Mouse (Mus musculus): ENCODE measurements around the gene Ctdsp2. TPM values are rescaled to one million over a fixed set of nuclear protein-coding genes. Genes with fewer than 3 reads are reported as not detected.

The Ctdsp2 gene
- 26.0 and 26.9 TPM in 2 replicates for polyA plus RNA-seq (2015; fragmentation: Nextera tagmentation; extraction: Ambion mirVana)

GRCm38 (mm10) chr10:126978277-126978994 is at the start of gene Ctdsp2:
Gene Ctdsp2, plus strand, starts transcription at chr10:126978717.
- no peaks in the 10 kb centered on the region for H3K36me3 ChIP-seq
- peak within 1 kb of the TSS; percentile 100 for H3K27ac ChIP-seq (replicated peaks)
- no peaks in the 10 kb centered on the region for H3K27me3 ChIP-seq
- peak within 1 kb of the TSS; percentile 94 for H3K9ac ChIP-seq (replicated peaks)
- peaks cover 40% of the 10 kb centered on the region for H3K4me1 ChIP-seq
- H3K4me2 ChIP-seq (replicated peaks): peak within 1 kb of the TSS; percentile 86
- under 1% methylated on average over 56 of the region's 56 CpGs for WGBS
- H3K9me3 ChIP-seq: no peaks in the 10 kb centered on the region
- peak within 1 kb of the TSS; percentile 94 for H3K4me3 ChIP-seq
- peak; percentile 90 for ATAC-seq (replicated peaks)

DNA sequence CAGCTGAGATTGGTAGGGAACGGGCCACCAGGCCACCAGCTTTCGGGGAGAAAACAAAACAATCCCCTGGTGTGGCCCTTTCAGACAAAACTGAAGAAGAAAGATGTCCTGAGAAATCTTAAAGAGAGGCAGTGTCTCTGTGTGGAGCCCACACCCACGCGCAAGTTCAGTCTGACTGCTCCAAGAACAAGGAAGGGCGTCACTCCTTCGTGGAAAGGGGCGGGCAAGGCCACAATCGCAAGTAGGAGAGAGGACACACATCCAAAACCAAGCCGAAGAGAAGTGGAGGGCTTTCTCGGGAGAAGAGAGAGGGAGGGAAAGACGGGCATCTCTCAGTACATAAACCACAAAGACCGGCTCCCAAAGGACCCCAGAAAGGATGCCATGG is 49.7 kb upstream of the Ctdsp2 start:
- Histone ChIP-seq H3K9me3 (no peaks in the 10 kb centered on the region), H3K4me2 (replicated peaks) (peak overlapping the region; percentile 87), H3K27ac (replicated peaks) (peak overlapping the region; percentile 90), H3K36me3 (no peaks in the 10 kb centered on the region), H3K9ac (replicated peaks) (peak overlapping the region; percentile 68), H3K4me3 (peak overlapping the region; percentile 61), H3K27me3 (no peaks in the 10 kb centered on the region), H3K4me1 (peaks cover 54% of the 10 kb centered on the region)
- ATAC-seq (replicated peaks): no peak
- WGBS: 17% methylated on average over 12 of the region's 12 CpGs

DNA sequence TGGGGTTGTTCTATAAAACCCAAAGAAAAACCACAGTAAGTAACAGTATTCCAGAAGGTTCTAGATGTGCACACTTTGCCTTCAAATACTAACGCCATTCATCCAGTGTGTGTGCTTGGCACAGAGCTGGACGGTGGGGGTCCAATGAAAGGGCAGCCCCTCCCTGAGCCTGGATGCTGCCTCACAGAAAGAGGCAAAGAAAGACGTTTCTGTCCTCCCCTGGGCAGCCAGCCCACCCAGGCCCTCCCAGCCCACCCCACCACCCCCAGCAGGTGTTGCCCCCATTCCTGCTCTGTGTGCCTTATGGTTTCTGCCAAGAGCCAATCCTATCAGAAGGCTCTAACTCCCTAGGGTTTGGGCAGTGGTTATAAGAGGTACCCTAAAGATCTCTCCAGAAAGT is 49.0 kb upstream of the Ctdsp2 start:
- no peak; the same call in 1 of the 2 replicates for ATAC-seq (replicated peaks)
- no peaks in the 10 kb centered on the region for H3K9me3 ChIP-seq
- peak overlapping the region; percentile 90 for H3K27ac ChIP-seq (replicated peaks)
- no peaks in the 10 kb centered on the region for H3K36me3 ChIP-seq
- peaks cover 54% of the 10 kb centered on the region for H3K4me1 ChIP-seq
- 20% methylated on average over 3 of the region's 3 CpGs for WGBS
- no peak overlapping the region for H3K9ac ChIP-seq (replicated peaks)
- no peak overlapping the region for H3K4me2 ChIP-seq (replicated peaks)
- no peaks in the 10 kb centered on the region for H3K27me3 ChIP-seq
- H3K4me3 ChIP-seq: no peak overlapping the region

DNA sequence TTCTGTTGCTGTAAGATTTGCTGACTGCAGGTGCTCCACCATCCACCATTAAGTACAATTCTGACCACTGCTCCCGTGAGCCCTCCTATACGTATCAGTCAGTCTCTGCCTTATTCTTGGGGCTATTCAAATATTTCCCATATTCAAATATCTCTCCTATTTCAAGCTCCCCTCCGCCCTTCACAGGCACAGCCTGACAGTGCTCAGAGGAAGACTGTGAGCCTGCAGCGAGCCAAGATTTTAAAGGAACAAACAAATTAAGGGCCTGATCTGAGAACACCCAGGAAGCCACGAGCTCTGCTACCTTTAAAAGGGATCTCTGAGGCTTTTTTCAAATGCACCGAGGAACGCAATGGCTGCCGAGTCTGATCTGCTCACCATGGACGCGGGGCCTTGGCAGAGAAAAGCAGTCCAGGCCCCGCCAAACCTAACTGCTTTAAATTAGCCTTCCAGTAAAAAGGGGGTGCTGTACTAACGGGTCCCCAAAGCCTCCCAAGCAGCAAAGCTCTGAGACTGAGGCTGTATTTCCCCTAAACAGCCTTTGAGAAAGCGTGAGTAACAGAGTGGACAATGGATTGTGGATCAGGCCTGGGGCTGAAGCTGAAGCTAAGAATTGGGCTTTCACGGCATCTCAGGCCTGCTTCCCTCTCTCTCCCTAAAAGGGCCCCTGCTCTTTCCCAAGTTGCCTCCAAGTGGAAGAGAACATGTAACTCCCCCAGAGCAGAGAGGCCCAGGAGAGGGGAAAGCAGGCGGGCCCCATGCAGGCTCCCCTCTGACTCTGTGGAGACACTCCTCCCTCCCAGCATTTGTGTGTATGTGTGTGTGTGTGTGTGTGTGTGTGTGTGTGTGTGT is 48.0 kb upstream of the Ctdsp2 start:
- Histone ChIP-seq H3K4me1 (peaks cover 60% of the 10 kb centered on the region), H3K36me3 (no peaks in the 10 kb centered on the region), H3K4me3 (no peak overlapping the region), H3K9me3 (no peaks in the 10 kb centered on the region), H3K27ac (replicated peaks) (peak overlapping the region; percentile 90), H3K27me3 (no peaks in the 10 kb centered on the region), H3K9ac (replicated peaks) (peak overlapping the region; percentile 42), H3K4me2 (replicated peaks) (peak overlapping the region; percentile 14; the same call in 1 of the 2 replicates)
- peak; percentile 26 for ATAC-seq (replicated peaks)
- WGBS: 13% methylated on average over 15 of the region's 15 CpGs

GRCm38 (mm10) chr10:126931123-126931759 is 47.3 kb upstream of the Ctdsp2 start:
- no peak overlapping the region for H3K4me2 ChIP-seq (replicated peaks)
- H3K27me3 ChIP-seq: no peaks in the 10 kb centered on the region
- H3K4me1 ChIP-seq: peaks cover 67% of the 10 kb centered on the region
- no peak overlapping the region for H3K9ac ChIP-seq (replicated peaks)
- no peak overlapping the region for H3K4me3 ChIP-seq
- no peak for ATAC-seq (replicated peaks)
- H3K9me3 ChIP-seq: no peaks in the 10 kb centered on the region
- H3K27ac ChIP-seq (replicated peaks): peak overlapping the region; percentile 90
- no peaks in the 10 kb centered on the region for H3K36me3 ChIP-seq
- WGBS: 55% methylated on average over 8 of the region's 8 CpGs

DNA sequence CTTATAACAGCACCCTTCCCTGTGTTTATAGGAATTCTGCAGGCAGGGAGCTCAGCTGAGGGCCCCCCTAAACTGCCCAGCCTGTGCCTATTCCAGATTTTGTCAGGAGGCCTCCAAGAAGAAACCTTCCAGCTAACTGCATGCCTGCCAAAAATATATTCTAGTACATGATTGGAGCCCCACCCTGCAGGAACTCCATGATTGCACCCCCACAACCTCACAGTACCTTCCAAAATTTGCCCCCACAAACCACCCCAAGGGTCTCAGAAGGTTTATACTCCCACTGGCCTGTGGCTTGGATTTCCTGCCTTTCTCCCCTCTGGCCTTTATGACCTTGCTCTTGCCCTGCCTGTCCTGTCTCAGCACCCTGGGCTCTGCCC is 46.8 kb upstream of the Ctdsp2 start:
- H3K27ac ChIP-seq (replicated peaks): peak overlapping the region; percentile 90
- no peaks in the 10 kb centered on the region for H3K27me3 ChIP-seq
- H3K4me2 ChIP-seq (replicated peaks): no peak overlapping the region
- H3K4me3 ChIP-seq: no peak overlapping the region
- no peaks in the 10 kb centered on the region for H3K9me3 ChIP-seq
- no peak for ATAC-seq (replicated peaks)
- peaks cover 64% of the 10 kb centered on the region for H3K4me1 ChIP-seq
- no peak overlapping the region for H3K9ac ChIP-seq (replicated peaks)
- H3K36me3 ChIP-seq: no peaks in the 10 kb centered on the region

DNA sequence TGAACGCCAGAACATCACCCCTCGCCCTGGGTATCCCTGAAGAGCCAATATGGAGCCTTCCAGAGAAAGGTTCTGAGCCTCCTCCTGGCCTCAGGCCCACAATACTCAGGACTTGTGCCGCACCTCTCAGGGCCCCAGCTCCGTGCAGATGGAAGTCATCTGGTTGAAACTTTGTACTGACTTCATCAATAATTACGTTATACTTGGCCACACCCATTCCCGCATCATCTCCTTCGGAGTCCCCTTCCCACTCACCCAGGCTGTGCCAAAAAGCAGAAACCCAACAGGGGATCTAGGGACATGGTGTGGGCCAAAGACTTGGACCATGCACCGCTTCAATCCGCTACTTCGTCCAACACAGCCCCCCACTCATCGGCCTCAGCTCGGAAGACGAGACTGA is 44.0 kb upstream of the Ctdsp2 start:
- no peak overlapping the region for H3K4me3 ChIP-seq
- peaks cover 36% of the 10 kb centered on the region for H3K4me1 ChIP-seq
- no peaks in the 10 kb centered on the region for H3K36me3 ChIP-seq
- H3K9me3 ChIP-seq: no peaks in the 10 kb centered on the region
- H3K27ac ChIP-seq (replicated peaks): no peak overlapping the region
- H3K4me2 ChIP-seq (replicated peaks): no peak overlapping the region
- no peak overlapping the region for H3K9ac ChIP-seq (replicated peaks)
- 94% methylated on average over 13 of the region's 13 CpGs for WGBS
- no peak for ATAC-seq (replicated peaks)
- H3K27me3 ChIP-seq: no peaks in the 10 kb centered on the region

DNA sequence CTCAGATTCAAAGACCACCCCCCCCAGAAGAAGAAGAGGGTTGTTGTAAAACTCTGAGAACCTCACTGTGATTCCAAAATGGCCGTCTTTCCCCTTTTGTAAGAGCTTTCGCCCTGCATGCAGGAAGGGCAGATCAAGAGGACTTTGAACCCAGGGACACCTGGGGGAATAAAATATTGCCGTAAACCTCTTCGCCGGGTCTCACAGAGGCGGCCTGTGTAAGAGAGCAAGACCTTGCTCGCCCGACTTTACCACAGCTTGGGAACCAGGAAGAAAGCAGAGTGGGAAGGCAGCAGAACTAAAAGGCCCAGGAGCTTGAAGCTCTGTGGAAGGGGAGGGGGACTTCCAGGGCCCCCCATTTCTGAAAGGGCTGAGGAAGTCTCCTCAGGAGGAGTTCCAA is 43.4 kb upstream of the Ctdsp2 start:
- peaks cover 30% of the 10 kb centered on the region for H3K4me1 ChIP-seq

GRCm38 (mm10) chr10:126935556-126936381 is 42.7 kb upstream of the Ctdsp2 start:
- Histone ChIP-seq H3K27me3 (no peaks in the 10 kb centered on the region), H3K27ac (replicated peaks) (peak overlapping the region; percentile 71)
- 48% methylated on average over 18 of the region's 18 CpGs for WGBS

More for the DNA sequence above, 43.4 kb upstream of the Ctdsp2 start:
- Histone ChIP-seq H3K9ac (replicated peaks) (peak overlapping the region; percentile 10; the same call in 1 of the 2 replicates), H3K4me2 (replicated peaks) (no peak overlapping the region), H3K4me3 (no peak overlapping the region), H3K27ac (replicated peaks) (peak overlapping the region; percentile 71), H3K36me3 (no peaks in the 10 kb centered on the region), H3K27me3 (no peaks in the 10 kb centered on the region), H3K9me3 (no peaks in the 10 kb centered on the region)
- ATAC-seq (replicated peaks): no peak
- 87% methylated on average over 8 of the region's 8 CpGs for WGBS

DNA sequence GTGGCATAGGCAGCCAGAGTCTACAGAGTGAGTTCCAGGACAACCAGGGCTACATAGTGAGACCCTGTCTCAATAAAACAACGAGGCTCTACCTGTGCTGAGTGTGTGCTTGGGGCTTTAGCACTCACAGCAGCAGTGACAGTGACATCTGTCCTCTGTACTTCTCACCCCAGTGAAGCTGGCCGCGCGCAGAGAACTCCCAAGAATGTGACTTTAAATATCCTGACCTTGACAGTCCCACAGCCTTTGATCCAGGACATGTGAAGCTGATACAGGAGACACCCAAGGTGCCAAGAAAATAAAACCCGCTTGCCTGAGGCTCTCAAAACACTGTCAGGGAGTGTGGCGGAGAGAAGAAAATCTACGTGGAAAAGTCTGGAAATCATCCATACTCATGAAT is 37.6 kb upstream of the Ctdsp2 start:
- ATAC-seq (replicated peaks): no peak
- no peaks in the 10 kb centered on the region for H3K36me3 ChIP-seq
- H3K9ac ChIP-seq (replicated peaks): no peak overlapping the region
- WGBS: 81% methylated on average over 7 of the region's 7 CpGs
- H3K27me3 ChIP-seq: no peaks in the 10 kb centered on the region
- H3K4me3 ChIP-seq: no peak overlapping the region
- H3K4me2 ChIP-seq (replicated peaks): no peak overlapping the region
- H3K27ac ChIP-seq (replicated peaks): no peak overlapping the region
- H3K4me1 ChIP-seq: peaks cover 4% of the 10 kb centered on the region; the same call in 1 of the 2 replicates
- H3K9me3 ChIP-seq: no peaks in the 10 kb centered on the region

More at GRCm38 (mm10) chr10:126935556-126936381, 42.7 kb upstream of the Ctdsp2 start:
- Histone ChIP-seq H3K4me2 (replicated peaks) (no peak overlapping the region), H3K9me3 (no peaks in the 10 kb centered on the region), H3K9ac (replicated peaks) (peak overlapping the region; percentile 10; the same call in 1 of the 2 replicates), H3K4me1 (peaks cover 24% of the 10 kb centered on the region), H3K36me3 (no peaks in the 10 kb centered on the region), H3K4me3 (no peak overlapping the region)
- 0 out of 2 replicates have a peak, but pooled peaks have one; percentile 33 for ATAC-seq (replicated peaks)

GRCm38 (mm10) chr10:126945531-126945930 is 33.0 kb upstream of the Ctdsp2 start:
- no peaks in the 10 kb centered on the region for H3K27me3 ChIP-seq
- WGBS: 92% methylated on average over 5 of the region's 5 CpGs

More at GRCm38 (mm10) chr10:126945531-126945930, 33.0 kb upstream of the Ctdsp2 start:
- no peak overlapping the region for H3K27ac ChIP-seq (replicated peaks)
- ATAC-seq (replicated peaks): no peak
- H3K4me2 ChIP-seq (replicated peaks): no peak overlapping the region
- no peaks in the 10 kb centered on the region for H3K4me1 ChIP-seq
- no peak overlapping the region for H3K9ac ChIP-seq (replicated peaks)
- H3K4me3 ChIP-seq: no peak overlapping the region
- no peaks in the 10 kb centered on the region for H3K9me3 ChIP-seq
- no peaks in the 10 kb centered on the region for H3K36me3 ChIP-seq

Measured in forebrain, embryonic 15.5 days (tissue).